Comparison of ENCODE assay signal across 7 mouse cellular contexts in the genomic region with DNA sequence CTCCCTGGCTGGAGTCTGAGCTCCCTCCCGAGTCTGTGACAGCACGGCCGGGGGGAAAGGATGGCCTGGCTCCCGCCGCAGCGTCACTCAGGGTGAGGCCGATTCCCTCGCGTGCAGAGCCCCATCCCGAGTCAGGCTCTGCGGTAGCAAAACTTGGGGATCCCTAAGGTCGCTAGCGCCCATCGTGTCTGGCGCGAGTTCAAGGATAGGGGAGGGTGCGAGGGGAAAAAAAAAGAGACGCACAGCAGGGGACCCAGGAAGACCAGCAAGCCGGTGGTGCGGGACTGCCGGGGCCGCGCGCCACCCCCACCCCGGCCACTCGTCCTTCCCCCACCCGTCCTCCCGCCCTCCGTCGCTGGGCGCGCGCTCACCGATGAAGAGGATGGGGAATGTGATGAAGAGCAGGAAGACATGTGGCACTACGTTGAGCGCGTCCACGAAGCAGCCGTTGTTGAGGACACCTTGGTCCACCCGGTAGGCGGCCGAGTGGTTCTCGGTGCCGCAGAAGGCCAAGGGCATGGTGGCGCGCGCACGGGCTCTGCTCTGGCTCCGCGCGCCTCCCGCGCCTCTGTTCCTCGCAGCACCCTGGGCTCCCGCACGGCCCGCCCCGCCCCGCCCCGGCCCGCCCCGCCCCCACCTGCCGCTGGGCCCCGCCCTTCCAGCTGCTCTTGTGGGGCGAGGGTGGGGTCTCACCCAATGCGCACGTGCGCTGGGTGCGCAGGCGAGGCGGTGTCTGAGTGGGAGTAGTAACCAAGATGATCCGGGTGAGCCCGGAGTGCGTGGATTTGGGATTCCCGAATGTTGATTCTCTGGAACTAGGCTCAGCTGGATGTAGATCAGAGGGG. TPM values are rescaled to one million over a fixed set of nuclear protein-coding genes. Genes with fewer than 3 reads are reported as not detected.
DNase-seq lines count a peak whose midpoint lies in the region; TF ChIP-seq lines count a peak whose summit lies in the region.

A gene (minus strand): TSS at position 603 of the 845 bp plus-strand sequence.

- H3K27me3 ChIP-seq in midbrain, embryonic 10.5 days (ENCODE audit: low read depth, poor library complexity, severe bottlenecking) = peaks cover 70% of the 10 kb centered on the region
- no peaks in the 10 kb centered on the region; the same call in 1 of the 2 replicates for H3K27me3 ChIP-seq in thymus, adult 2 months (ENCODE audit: control insufficient read depth, insufficient read depth, low read length)

- WGBS in midbrain, embryonic 10.5 days = under 1% methylated on average over 68 of the region's 75 CpGs
- WGBS in thymus, adult 2 months = 5% methylated on average over 74 of the region's 75 CpGs

- no peak for TF ChIP-seq POLR2A in thymus, adult 2 months (IDR thresholded peaks at IDR 0.05; ENCODE audit: control insufficient read depth, extremely low read depth, insufficient read depth, low read length, poor library complexity)

- peaks cover 11% of the 10 kb centered on the region for H3K4me1 ChIP-seq in midbrain, embryonic 10.5 days
- no peaks in the 10 kb centered on the region for H3K4me1 ChIP-seq in thymus, adult 2 months (replicated peaks; ENCODE audit: control insufficient read depth, insufficient read depth, low read length)

- peak; percentile 75 for DNase-seq in brain, adult 2 months (ENCODE audit: low read depth, low spot score)
- DNase-seq in cerebellum, adult 8-10 months = peak; percentile 60
- DNase-seq in frontal cortex, postnatal 14 days (ENCODE audit: low spot score in 2 of 2) = peak; percentile 28 to 33
- DNase-seq in layer of hippocampus, adult 18-20 months (ENCODE audit: low spot score in 2 of 2) = peak in 1 of 2 experiments; percentile 56
- peak; percentile 37 for DNase-seq in midbrain, embryonic 10.5 days (ENCODE audit: low spot score)
- DNase-seq in telencephalon, adult 2 months (ENCODE audit: low read depth, low spot score) = peak; percentile 34
- no peak for DNase-seq in thymus, adult 2 months

- no peak for TF ChIP-seq CTCF in thymus, adult 2 months (IDR thresholded peaks at IDR 0.05; ENCODE audit: borderline replicate concordance, control insufficient read depth, extremely low read depth, insufficient read depth, low read length, poor library complexity)

- H3K36me3 ChIP-seq in midbrain, embryonic 10.5 days = no peaks in the 10 kb centered on the region
- H3K36me3 ChIP-seq in thymus, adult 2 months (ENCODE audit: control insufficient read depth, insufficient read depth, low read length) = no peaks in the 10 kb centered on the region

- peak within 1 kb of the TSS; percentile 62 for H3K4me3 ChIP-seq in midbrain, embryonic 10.5 days
- H3K4me3 ChIP-seq in thymus, adult 2 months (ENCODE audit: control insufficient read depth, insufficient read depth, low read length) = no peak within 1 kb of the TSS

- no peaks in the 10 kb centered on the region for H3K9me3 ChIP-seq in midbrain, embryonic 10.5 days (replicated peaks)

- peak within 1 kb of the TSS; percentile 33; the same call in 1 of the 2 replicates for H3K27ac ChIP-seq in midbrain, embryonic 10.5 days (replicated peaks)
- H3K27ac ChIP-seq in thymus, adult 2 months (ENCODE audit: control insufficient read depth, insufficient read depth, low read length) = no peak within 1 kb of the TSS

RNA-seq across cellular contexts. Expression of the gene that starts here (rescaled TPM):
- total RNA-seq in layer of hippocampus, adult 18-20 months (2021) = 10 to 100 TPM; 41.8 to 42.8 TPM
- 0.70 and 0.74 TPM in 2 replicates for polyA plus RNA-seq in midbrain, embryonic 10.5 days (2016; fragmentation: Nextera tagmentation; extraction: Ambion mirVana)
- polyA plus RNA-seq in thymus, adult 2 months (2012; rRNA removed) = 2.6 and 4.1 TPM in 2 replicates

Comparison
In these comparisons a context has a peak if more than half of its experiments do, and no peak if none do; other contexts are left out.
1. Peak in DNase-seq, H3K4me3 ChIP-seq and H3K27ac ChIP-seq in midbrain, embryonic 10.5 days; RNA of the gene not detected or under 1 TPM.